Mouse (Mus musculus): ENCODE data around the gene D17Wsu92e.
A peak's percentile ranks its signal among the peaks of the same experiment; 100 is the strongest.

DNA sequence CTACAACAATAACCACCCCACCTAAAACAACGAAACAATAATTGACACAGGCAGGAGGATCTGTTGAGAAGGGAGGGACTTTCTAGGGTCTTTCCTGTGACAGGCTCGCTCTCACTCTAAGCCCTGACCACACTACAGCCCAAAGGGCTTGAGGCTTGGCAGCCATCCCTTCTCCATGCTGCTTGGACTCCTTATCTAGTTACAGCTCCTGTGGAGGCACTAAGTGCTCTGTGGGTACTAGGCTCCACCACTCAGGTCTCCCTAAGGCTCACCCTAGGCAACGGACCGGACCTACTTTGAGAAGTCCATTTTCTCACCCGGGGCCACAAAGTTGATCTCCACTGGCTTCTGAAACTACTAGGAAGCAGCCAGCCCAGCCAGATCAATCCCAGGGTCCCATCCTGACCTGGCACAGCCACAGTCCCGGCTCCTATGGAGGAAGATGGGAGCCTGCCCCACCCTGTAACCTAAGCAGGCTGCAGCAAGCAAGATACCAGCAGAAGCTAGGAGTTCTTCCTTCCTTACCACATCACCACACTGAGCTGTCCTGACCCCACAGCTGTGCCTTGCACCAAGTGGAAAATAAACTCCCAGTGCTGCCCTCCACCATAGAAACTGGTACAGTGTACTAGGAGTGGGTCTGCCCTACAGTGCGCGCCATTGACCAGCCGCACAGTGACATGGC, 41.6 kb downstream of the D17Wsu92e start:
- TF ChIP-seq FOSL1 (IDR thresholded peaks at IDR 0.05; ENCODE audit: insufficient read depth, low read length, poor library complexity, severe bottlenecking) (no peak), CTCF (IDR thresholded peaks at IDR 0.05; ENCODE audit: control insufficient read depth, insufficient read depth, insufficient read length) (no peak), MAX (IDR thresholded peaks at IDR 0.05) (no peak), USF1 (IDR thresholded peaks at IDR 0.05; ENCODE audit: low read depth) (no peak), CEBPB (IDR thresholded peaks at IDR 0.05; ENCODE audit: low read depth) (no peak), MYOD1 (IDR thresholded peaks at IDR 0.05; ENCODE audit: control insufficient read depth, insufficient read length, low read depth) (peak; percentile 9)

All from C2C12 (cell line).